Mouse (Mus musculus) embryonic fibroblast, embryonic 13.5 days (primary cell): ENCODE data around the gene Pfdn6.

Experiments
- CTCF ChIP-seq: IDR thresholded peaks from 2 replicates; pipeline ENCODE4 v1.5.1; 2011; ENCODE audit warnings: mild to moderate bottlenecking, control low read depth, low read length, moderate library complexity, borderline replicate concordance; ENCODE audit not compliant: insufficient read depth
- POLR2A ChIP-seq: IDR thresholded peaks from 2 replicates; pipeline ENCODE4 v1.6.1; 2011; ENCODE audit warnings: low read depth, mild to moderate bottlenecking, control low read depth, low read length, moderate library complexity

DNA sequence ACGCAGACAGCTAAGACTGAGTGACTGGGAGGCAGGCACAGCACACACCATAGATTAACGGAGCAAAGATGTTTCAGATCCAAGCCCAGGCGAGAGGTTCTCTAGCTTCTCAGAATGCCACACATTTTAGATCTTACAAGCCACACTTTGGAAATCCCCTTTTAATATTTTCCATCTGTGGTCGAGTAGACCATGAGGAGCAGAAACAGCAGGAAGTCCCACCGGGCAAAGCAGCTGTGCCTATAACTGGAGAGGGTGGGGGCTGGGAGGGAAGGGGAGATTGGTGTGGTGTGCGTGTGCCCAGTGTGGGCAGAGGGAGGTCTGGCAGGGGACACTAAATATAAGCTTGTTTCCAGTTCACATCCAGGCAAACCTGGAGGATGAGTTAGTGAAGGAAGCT is 17.4 kb upstream of the Pfdn6 start:
- TF ChIP-seq CTCF = no peak
- TF ChIP-seq POLR2A = no peak
